Mouse (Mus musculus): Measurements from ENCODE around the gene Gtsf2. TPM values are rescaled to one million over a fixed set of nuclear protein-coding genes. Genes with fewer than 3 reads are reported as not detected.

Gene Gtsf2
- not detected in 2 replicates for total RNA-seq (2014; fragmentation: Nextera tagmentation)
- total RNA-seq (2017) = not detected in 2 replicates
- polyA plus RNA-seq (2012) = not detected in 2 replicates

GRCm38 (mm10) chr15:103448369-103448768, at the start of gene Gtsf2:
Gene Gtsf2 (minus strand): TSS chr15:103448469.
- H3K4me3 ChIP-seq (ENCODE audit: low read depth, low read length) = no peak within 1 kb of the TSS
- peaks cover 2% of the 10 kb centered on the region; the same call in 1 of the 2 replicates for H3K4me1 ChIP-seq (ENCODE audit: insufficient read depth, low read depth, low read length)
- H3K27me3 ChIP-seq (ENCODE audit: insufficient read depth, low read length) = peaks cover 4% of the 10 kb centered on the region
- no peaks in the 10 kb centered on the region for H3K9me3 ChIP-seq (replicated peaks)
- DNase-seq (ENCODE audit: low spot score) (no peak), ATAC-seq (ENCODE audit: extremely low read depth, insufficient number of reproducible peaks, low FRiP score, poor library complexity, severe bottlenecking) (no peak)
- no peaks in the 10 kb centered on the region for H3K36me3 ChIP-seq (replicated peaks)
- TF ChIP-seq POLR2AphosphoS5 (IDR thresholded peaks at IDR 0.05; ENCODE audit: insufficient replicate concordance, low read depth, low read length) (no peak), GATA2 (IDR thresholded peaks at IDR 0.05; ENCODE audit: borderline replicate concordance, low read depth, low read length) (no peak), TAL1 (conservative IDR thresholded peaks at IDR 0.05; ENCODE audit: low read depth, low read length) (no peak), GATA1 (IDR thresholded peaks at IDR 0.05; ENCODE audit: borderline replicate concordance, low read length) (no peak), CTCF (IDR thresholded peaks at IDR 0.05; ENCODE audit: low read depth, low read length) (no peak)

GRCm38 (mm10) chr15:103496204-103497140, 48.2 kb upstream of the Gtsf2 start:
- ATAC-seq (ENCODE audit: extremely low read depth, insufficient number of reproducible peaks, low FRiP score, poor library complexity, severe bottlenecking) (no peak), DNase-seq (ENCODE audit: low spot score) (no peak)
- H3K27me3 ChIP-seq (ENCODE audit: insufficient read depth, low read length) = no peaks in the 10 kb centered on the region
- H3K4me1 ChIP-seq (ENCODE audit: insufficient read depth, low read depth, low read length) = no peaks in the 10 kb centered on the region
- peaks cover 37% of the 10 kb centered on the region for H3K36me3 ChIP-seq (replicated peaks)
- no peaks in the 10 kb centered on the region for H3K9me3 ChIP-seq (replicated peaks)
- TF ChIP-seq POLR2AphosphoS5 (IDR thresholded peaks at IDR 0.05; ENCODE audit: insufficient replicate concordance, low read depth, low read length) = no peak
- no peak overlapping the region for H3K4me3 ChIP-seq (ENCODE audit: low read depth, low read length)

DNA sequence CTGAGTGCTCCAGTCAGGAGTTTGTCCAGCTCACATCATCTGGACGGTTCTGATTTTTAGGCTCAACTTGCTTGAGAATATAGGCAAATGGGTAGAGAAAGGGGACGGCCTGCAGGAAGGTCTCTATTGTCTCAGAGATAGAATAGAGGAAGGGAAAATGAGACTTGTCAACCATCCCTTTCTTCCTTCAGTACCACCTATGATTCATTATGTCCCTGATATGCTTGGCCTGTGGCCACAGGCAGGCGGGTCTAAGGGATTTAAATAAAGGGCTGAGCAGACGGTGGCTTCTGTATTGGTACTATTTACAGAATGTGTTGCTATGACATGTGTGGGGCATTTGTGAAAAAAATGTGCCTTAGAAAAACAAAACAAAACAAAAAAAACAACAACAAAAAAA, 40.1 kb upstream of the Gtsf2 start:
- Histone ChIP-seq H3K27me3 (ENCODE audit: insufficient read depth, low read length) (no peaks in the 10 kb centered on the region), H3K4me3 (ENCODE audit: low read depth, low read length) (no peak overlapping the region), H3K36me3 (replicated peaks) (peaks cover 33% of the 10 kb centered on the region), H3K9me3 (replicated peaks) (no peaks in the 10 kb centered on the region), H3K4me1 (ENCODE audit: insufficient read depth, low read depth, low read length) (no peaks in the 10 kb centered on the region)
- DNase-seq (ENCODE audit: low spot score) (no peak), ATAC-seq (ENCODE audit: extremely low read depth, insufficient number of reproducible peaks, low FRiP score, poor library complexity, severe bottlenecking) (no peak)
- TF ChIP-seq CTCF (IDR thresholded peaks at IDR 0.05; ENCODE audit: low read depth, low read length) (no peak), GATA2 (IDR thresholded peaks at IDR 0.05; ENCODE audit: borderline replicate concordance, low read depth, low read length) (no peak), POLR2AphosphoS5 (IDR thresholded peaks at IDR 0.05; ENCODE audit: insufficient replicate concordance, low read depth, low read length) (no peak), TAL1 (conservative IDR thresholded peaks at IDR 0.05; ENCODE audit: low read depth, low read length) (no peak), GATA1 (IDR thresholded peaks at IDR 0.05; ENCODE audit: borderline replicate concordance, low read length) (no peak)

GRCm38 (mm10) chr15:103486658-103487057, 38.4 kb upstream of the Gtsf2 start:
- DNase-seq (ENCODE audit: low spot score) (no peak), ATAC-seq (ENCODE audit: extremely low read depth, insufficient number of reproducible peaks, low FRiP score, poor library complexity, severe bottlenecking) (no peak)
- Histone ChIP-seq H3K4me1 (ENCODE audit: insufficient read depth, low read depth, low read length) (no peaks in the 10 kb centered on the region), H3K9me3 (replicated peaks) (no peaks in the 10 kb centered on the region), H3K4me3 (ENCODE audit: low read depth, low read length) (no peak overlapping the region), H3K36me3 (replicated peaks) (peaks cover 41% of the 10 kb centered on the region), H3K27me3 (ENCODE audit: insufficient read depth, low read length) (no peaks in the 10 kb centered on the region)
- TF ChIP-seq CTCF (IDR thresholded peaks at IDR 0.05; ENCODE audit: low read depth, low read length) (no peak), GATA1 (IDR thresholded peaks at IDR 0.05; ENCODE audit: borderline replicate concordance, low read length) (no peak)

DNA sequence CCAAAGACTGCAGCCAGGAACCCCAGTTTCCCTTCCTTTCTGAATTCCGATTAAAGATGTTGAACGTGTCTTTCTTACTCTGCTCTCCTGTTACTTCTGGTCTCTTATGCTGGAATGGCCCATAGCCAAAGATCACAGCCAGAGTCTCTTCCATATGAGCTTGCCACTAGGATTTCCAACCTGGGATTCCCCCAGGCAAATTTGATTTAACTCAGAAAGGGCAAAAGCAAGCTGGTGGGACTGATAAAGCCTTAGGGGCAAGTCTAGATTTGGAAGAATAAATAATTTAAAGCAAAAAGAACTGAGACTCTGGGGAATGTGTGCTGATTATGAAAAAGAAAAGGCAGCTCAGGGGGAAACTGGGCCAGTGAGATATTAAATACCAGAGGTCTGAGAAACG, 36.8 kb upstream of the Gtsf2 start:
- Histone ChIP-seq H3K36me3 (replicated peaks) (peaks cover 38% of the 10 kb centered on the region), H3K9me3 (replicated peaks) (no peaks in the 10 kb centered on the region), H3K27me3 (ENCODE audit: insufficient read depth, low read length) (no peaks in the 10 kb centered on the region), H3K4me1 (ENCODE audit: insufficient read depth, low read depth, low read length) (no peaks in the 10 kb centered on the region), H3K4me3 (ENCODE audit: low read depth, low read length) (no peak overlapping the region)
- TF ChIP-seq GATA2 (IDR thresholded peaks at IDR 0.05; ENCODE audit: borderline replicate concordance, low read depth, low read length) (no peak), CTCF (IDR thresholded peaks at IDR 0.05; ENCODE audit: low read depth, low read length) (no peak), TAL1 (conservative IDR thresholded peaks at IDR 0.05; ENCODE audit: low read depth, low read length) (no peak), GATA1 (IDR thresholded peaks at IDR 0.05; ENCODE audit: borderline replicate concordance, low read length) (no peak), POLR2AphosphoS5 (IDR thresholded peaks at IDR 0.05; ENCODE audit: insufficient replicate concordance, low read depth, low read length) (no peak)
- ATAC-seq (ENCODE audit: extremely low read depth, insufficient number of reproducible peaks, low FRiP score, poor library complexity, severe bottlenecking) (no peak), DNase-seq (ENCODE audit: low spot score) (no peak)

GRCm38 (mm10) chr15:103484490-103484889, 36.2 kb upstream of the Gtsf2 start:
- Histone ChIP-seq H3K4me1 (ENCODE audit: insufficient read depth, low read depth, low read length) (no peaks in the 10 kb centered on the region), H3K36me3 (replicated peaks) (peaks cover 40% of the 10 kb centered on the region), H3K4me3 (ENCODE audit: low read depth, low read length) (no peak overlapping the region), H3K27me3 (ENCODE audit: insufficient read depth, low read length) (no peaks in the 10 kb centered on the region), H3K9me3 (replicated peaks) (no peaks in the 10 kb centered on the region)
- no peak for ATAC-seq (ENCODE audit: extremely low read depth, insufficient number of reproducible peaks, low FRiP score, poor library complexity, severe bottlenecking)
- no peak for DNase-seq (ENCODE audit: low spot score)
- no peak for TF ChIP-seq GATA1 (IDR thresholded peaks at IDR 0.05; ENCODE audit: borderline replicate concordance, low read length)
- TF ChIP-seq POLR2AphosphoS5 (IDR thresholded peaks at IDR 0.05; ENCODE audit: insufficient replicate concordance, low read depth, low read length) = no peak
- TF ChIP-seq GATA2 (IDR thresholded peaks at IDR 0.05; ENCODE audit: borderline replicate concordance, low read depth, low read length) = no peak
- no peak for TF ChIP-seq TAL1 (conservative IDR thresholded peaks at IDR 0.05; ENCODE audit: low read depth, low read length)
- no peak for TF ChIP-seq CTCF (IDR thresholded peaks at IDR 0.05; ENCODE audit: low read depth, low read length)

All from G1E (cell line).